8 mouse cellular contexts compared by ENCODE assay signal in genomic region chr10:79703541-79703940, GRCm38 (mm10). TPM values are rescaled to one million over a fixed set of nuclear protein-coding genes. Genes with fewer than 3 reads are reported as not detected.
DNase-seq lines count a peak whose midpoint lies in the region; ATAC-seq and TF ChIP-seq lines count a peak whose summit lies in the region.

No protein-coding gene starts in this region.

- TF ChIP-seq POLR2A in myocyte (IDR thresholded peaks at IDR 0.05; ENCODE audit: insufficient read length, low read depth) = no peak

- no peak for DNase-seq in left cerebral cortex, adult 2 months (ENCODE audit: extremely low spot score in 1 of 2, low spot score in 2 of 2)
- no peak for DNase-seq in left cerebral cortex, adult 9 months (ENCODE audit: low spot score in 2 of 2)
- DNase-seq in thymus, postnatal 14 days = no peak
- DNase-seq in left cerebral cortex, adult 18-20 months (ENCODE audit: low spot score in 2 of 2) = no peak

- peak overlapping the region; percentile 78 for H3K4me2 ChIP-seq in embryonic facial prominence, embryonic 15.5 days (replicated peaks)
- peak overlapping the region; percentile 77 for H3K4me2 ChIP-seq in intestine, embryonic 15.5 days (replicated peaks)
- H3K4me2 ChIP-seq in myocyte (ENCODE audit: low read depth) = peak overlapping the region; percentile 81

- H3K9me3 ChIP-seq in embryonic facial prominence, embryonic 15.5 days (replicated peaks) = no peaks in the 10 kb centered on the region
- no peaks in the 10 kb centered on the region for H3K9me3 ChIP-seq in intestine, embryonic 15.5 days

- no peak overlapping the region for H3K9ac ChIP-seq in embryonic facial prominence, embryonic 15.5 days
- H3K9ac ChIP-seq in intestine, embryonic 15.5 days = 0 out of 2 replicates have a peak overlapping the region, but pooled peaks have one; percentile 23

- intact Hi-C loops in left cerebral cortex, adult 2 months (cut with DNase I) = no loop called here

- H3ac ChIP-seq in myocyte (ENCODE audit: control insufficient read depth, insufficient read length) = no peak overlapping the region

- no peaks in the 10 kb centered on the region for H3K27me3 ChIP-seq in embryonic facial prominence, embryonic 15.5 days
- no peaks in the 10 kb centered on the region for H3K27me3 ChIP-seq in intestine, embryonic 15.5 days (replicated peaks)
- no peaks in the 10 kb centered on the region for H3K27me3 ChIP-seq in myocyte (ENCODE audit: control insufficient read depth, insufficient read depth, insufficient read length)

- peaks cover 42% of the 10 kb centered on the region for H3K4me1 ChIP-seq in embryonic facial prominence, embryonic 15.5 days
- peaks cover 39% of the 10 kb centered on the region for H3K4me1 ChIP-seq in intestine, embryonic 15.5 days (replicated peaks)

- 0 out of 2 replicates have a peak, but pooled peaks cover 6% of the 10 kb centered on the region for H3K36me3 ChIP-seq in embryonic facial prominence, embryonic 15.5 days
- no peaks in the 10 kb centered on the region for H3K36me3 ChIP-seq in intestine, embryonic 15.5 days
- H3K36me3 ChIP-seq in myocyte (ENCODE audit: control insufficient read depth, insufficient read depth) = no peaks in the 10 kb centered on the region

- 76% methylated on average over 10 of the region's 10 CpGs for WGBS in embryonic facial prominence, embryonic 15.5 days
- WGBS in intestine, embryonic 15.5 days = 74% methylated on average over 10 of the region's 10 CpGs

- H3K79me2 ChIP-seq in myocyte (ENCODE audit: control insufficient read depth, insufficient read depth) = peaks cover 42% of the 10 kb centered on the region

- H3K27ac ChIP-seq in left cerebral cortex, adult 2 months = peak overlapping the region; percentile 80
- no peak overlapping the region; the same call in 1 of the 2 replicates for H3K27ac ChIP-seq in embryonic facial prominence, embryonic 15.5 days (replicated peaks)
- peak overlapping the region; percentile 37; the same call in 1 of the 2 replicates for H3K27ac ChIP-seq in intestine, embryonic 15.5 days

- no peak for ATAC-seq in embryonic facial prominence, embryonic 15.5 days (ENCODE audit: insufficient number of reproducible peaks, low FRiP score, low TSS enrichment, low read depth)
- ATAC-seq in intestine, embryonic 15.5 days = no peak
- no peak for ATAC-seq in CD4-positive, CD25-positive, alpha-beta regulatory T cell, adult 4 months

- TF ChIP-seq CTCF in left cerebral cortex, adult 2 months (IDR thresholded peaks at IDR 0.05) = no peak

- peak overlapping the region; percentile 97 for H3K4me3 ChIP-seq in left cerebral cortex, adult 2 months
- H3K4me3 ChIP-seq in embryonic facial prominence, embryonic 15.5 days (replicated peaks) = peak overlapping the region; percentile 83
- H3K4me3 ChIP-seq in intestine, embryonic 15.5 days (replicated peaks) = no peak overlapping the region
- H3K4me3 ChIP-seq in myocyte = peak overlapping the region; percentile 93

TF ChIP-seq in myocyte, 11 proteins besides CTCF, POLR2A, EP300 and RAD21:
- TF ChIP-seq MYOD1 (IDR thresholded peaks at IDR 0.05; ENCODE audit: control insufficient read depth in 1 of 3, insufficient read length in 2 of 3, low read depth in 2 of 3) (no peak), REST (IDR thresholded peaks at IDR 0.05; ENCODE audit: insufficient read depth, insufficient read length) (no peak), USF1 (IDR thresholded peaks at IDR 0.05; ENCODE audit: low read depth) (no peak), CEBPB (IDR thresholded peaks at IDR 0.05; ENCODE audit: insufficient read depth, poor library complexity, severe bottlenecking) (no peak), MAX (IDR thresholded peaks at IDR 0.05; ENCODE audit: low read depth) (no peak), SRF (IDR thresholded peaks at IDR 0.05; ENCODE audit: control insufficient read depth, insufficient read length, low read depth) (no peak), E2F4 (IDR thresholded peaks at IDR 0.05; ENCODE audit: insufficient read depth) (no peak), TCF12 (IDR thresholded peaks at IDR 0.05; ENCODE audit: insufficient read depth, poor library complexity, severe bottlenecking) (no peak), TCF3 (IDR thresholded peaks at IDR 0.05; ENCODE audit: insufficient read length, low read depth) (no peak), POLR2AphosphoS2 (IDR thresholded peaks at IDR 0.05; ENCODE audit: insufficient read length, low read depth) (no peak)

RNA-seq across cellular contexts. Expression of gene Bsg, which starts 0.8 kb away (rescaled TPM):
- 100 to 1,000 TPM; 539 to 573 TPM for total RNA-seq in left cerebral cortex, adult 2 months (2021)
- polyA plus RNA-seq in embryonic facial prominence, embryonic 15.5 days (2015; fragmentation: Nextera tagmentation; extraction: Ambion mirVana) = 837 and 902 TPM in 2 replicates
- polyA plus RNA-seq in intestine, embryonic 15.5 days (2015; fragmentation: Nextera tagmentation; extraction: Ambion mirVana) = 1,119 and 1,131 TPM in 2 replicates
- polyA plus RNA-seq in myocyte (2012; fragmentation: generic; extraction: Trizol) = 1,268 TPM
- 100 to 1,000 TPM; 566 to 614 TPM for total RNA-seq in left cerebral cortex, adult 18-20 months (2021)
- 100 to 1,000 TPM; 127 to 129 TPM for polyA plus RNA-seq in CD4-positive, CD25-positive, alpha-beta regulatory T cell, adult 4 months (2017; shearing (Covaris generic))

RNA-seq across cellular contexts. Expression of gene Hcn2, which starts 12.9 kb away (rescaled TPM):
- total RNA-seq in left cerebral cortex, adult 2 months (2021) = 100 to 1,000 TPM; 129 to 142 TPM
- polyA plus RNA-seq in embryonic facial prominence, embryonic 15.5 days (2015; fragmentation: Nextera tagmentation; extraction: Ambion mirVana) = 0.07 and 0.13 TPM in 2 replicates
- polyA plus RNA-seq in intestine, embryonic 15.5 days (2015; fragmentation: Nextera tagmentation; extraction: Ambion mirVana) = 0.18 and 0.23 TPM in 2 replicates
- 0.35 TPM for polyA plus RNA-seq in myocyte (2012; fragmentation: generic; extraction: Trizol)
- total RNA-seq in left cerebral cortex, adult 18-20 months (2021) = 100 to 1,000 TPM; 142 to 157 TPM
- polyA plus RNA-seq in CD4-positive, CD25-positive, alpha-beta regulatory T cell, adult 4 months (2017; shearing (Covaris generic)) = not detected

RNA-seq across cellular contexts. Expression of gene Gzmm, which starts 14.7 kb away (rescaled TPM):
- total RNA-seq in left cerebral cortex, adult 2 months (2021) = 1 to 10 TPM; 2.1 to 4.0 TPM
- 0.89 and 1.5 TPM in 2 replicates for polyA plus RNA-seq in embryonic facial prominence, embryonic 15.5 days (2015; fragmentation: Nextera tagmentation; extraction: Ambion mirVana)
- polyA plus RNA-seq in intestine, embryonic 15.5 days (2015; fragmentation: Nextera tagmentation; extraction: Ambion mirVana) = 0.52 and 0.76 TPM in 2 replicates
- polyA plus RNA-seq in myocyte (2012; fragmentation: generic; extraction: Trizol) = 0.71 TPM
- total RNA-seq in left cerebral cortex, adult 18-20 months (2021) = 1 to 10 TPM; 2.7 to 3.2 TPM
- 1 to 10 TPM in 1 of 2 experiments, under 1 TPM in 1; 0.49 to 1.1 TPM for polyA plus RNA-seq in CD4-positive, CD25-positive, alpha-beta regulatory T cell, adult 4 months (2017; shearing (Covaris generic))

RNA-seq across cellular contexts. Expression of gene Cdc34, which starts 21.5 kb away (rescaled TPM):
- total RNA-seq in left cerebral cortex, adult 2 months (2021) = 10 to 100 TPM; 80.7 to 84.8 TPM
- polyA plus RNA-seq in embryonic facial prominence, embryonic 15.5 days (2015; fragmentation: Nextera tagmentation; extraction: Ambion mirVana) = 94.8 and 96.8 TPM in 2 replicates
- 137 and 144 TPM in 2 replicates for polyA plus RNA-seq in intestine, embryonic 15.5 days (2015; fragmentation: Nextera tagmentation; extraction: Ambion mirVana)
- 299 TPM for polyA plus RNA-seq in myocyte (2012; fragmentation: generic; extraction: Trizol)
- total RNA-seq in left cerebral cortex, adult 18-20 months (2021) = 10 to 100 TPM; 75.4 to 77.5 TPM
- polyA plus RNA-seq in CD4-positive, CD25-positive, alpha-beta regulatory T cell, adult 4 months (2017; shearing (Covaris generic)) = 10 to 100 TPM; 20.8 to 27.3 TPM

RNA-seq across cellular contexts. Expression of gene Tpgs1, which starts 34.4 kb away (rescaled TPM):
- total RNA-seq in left cerebral cortex, adult 2 months (2021) = 10 to 100 TPM; 79.3 to 80.6 TPM
- 62.4 and 63.6 TPM in 2 replicates for polyA plus RNA-seq in embryonic facial prominence, embryonic 15.5 days (2015; fragmentation: Nextera tagmentation; extraction: Ambion mirVana)
- polyA plus RNA-seq in intestine, embryonic 15.5 days (2015; fragmentation: Nextera tagmentation; extraction: Ambion mirVana) = 62.8 and 63.0 TPM in 2 replicates
- 80.2 TPM for polyA plus RNA-seq in myocyte (2012; fragmentation: generic; extraction: Trizol)
- total RNA-seq in left cerebral cortex, adult 18-20 months (2021) = 10 to 100 TPM; 69.8 to 77.1 TPM
- polyA plus RNA-seq in CD4-positive, CD25-positive, alpha-beta regulatory T cell, adult 4 months (2017; shearing (Covaris generic)) = 10 to 100 TPM; 16.6 to 19.5 TPM
